Mouse (Mus musculus) forebrain, postnatal 0 days (tissue): ENCODE measurements around the gene Gm20479. TPM values are rescaled to one million over a fixed set of nuclear protein-coding genes. Genes with fewer than 3 reads are reported as not detected.
A peak's percentile ranks its signal among the peaks of the same experiment; 100 is the strongest.

Source experiments
- ATAC-seq: fragments of 200-750 bp; cut with Nextera tagmentation; 2 replicates; pipeline ENCODE4 v1.8.0; 2017; ENCODE audit warnings: mild to moderate bottlenecking, moderate library complexity
- DNase-seq: peaks from one replicate; pipeline ENCODE4 v3.0.0-alpha.2; 2015
- H3K27ac ChIP-seq: fragments of 300-500 bp; sonication (generic); 2 replicates; pipeline ENCODE4 v1.5.1; 2014; ENCODE audit warnings: low read depth, mild to moderate bottlenecking, antibody characterized with exemption, low read length, moderate library complexity, mixed read lengths
- H3K27me3 ChIP-seq: fragments of 300-500 bp; sonication (generic); 2 replicates; pipeline ENCODE4 v1.6.1; 2014; ENCODE audit warnings: mild to moderate bottlenecking, low read length, mixed read lengths; ENCODE audit not compliant: insufficient read depth
- H3K36me3 ChIP-seq: fragments of 300-500 bp; sonication (generic); 2 replicates; pipeline ENCODE4 v1.6.1; 2014; ENCODE audit warnings: mild to moderate bottlenecking, moderate library complexity; ENCODE audit not compliant: insufficient read depth
- H3K4me1 ChIP-seq: fragments of 300-500 bp; sonication (generic); 2 replicates; pipeline ENCODE4 v1.6.1; 2014; ENCODE audit warnings: antibody characterized with exemption; ENCODE audit not compliant: insufficient read depth
- H3K4me2 ChIP-seq: fragments of 300-500 bp; sonication (generic); 2 replicates; pipeline ENCODE4 v1.6.1; 2014; ENCODE audit warnings: low read depth, mild to moderate bottlenecking, moderate library complexity
- H3K4me3 ChIP-seq: fragments of 300-500 bp; sonication (generic); 2 replicates; pipeline ENCODE4 v1.5.1; 2014; ENCODE audit warnings: low read depth, low read length, mixed read lengths
- H3K9ac ChIP-seq: fragments of 300-500 bp; sonication (generic); 2 replicates; pipeline ENCODE4 v1.6.1; 2014; ENCODE audit warnings: mild to moderate bottlenecking
- H3K9me3 ChIP-seq: fragments of 300-500 bp; sonication (generic); 2 replicates; pipeline ENCODE4 v1.6.1; 2016; ENCODE audit warnings: low read length
- CTCF ChIP-seq: sonication (generic); IDR thresholded peaks from 2 replicates; pipeline ENCODE4 v1.5.1; 2016; ENCODE audit warnings: antibody characterized with exemption, control low read depth, low read depth
- WGBS: fragments of 180-500 bp; shearing (Covaris S2); extraction: QIAGEN DNeasy Blood & Tissue Kit; methylation state at CpG from one replicate; pipeline ENCODE4 v1.1.7; 2014; 5-methylcytosine and 5-hydroxymethylcytosine counted together
- polyA plus RNA-seq: library from polyadenylated mRNA; unstranded; fragments of >200 nt; fragmentation: Nextera tagmentation; extraction: Ambion mirVana; gene quantifications from 2 replicates; pipeline ENCODE4 v1.2.1, GENCODE M21; 2015
- total RNA-seq: library from RNA; depleted of rRNA; stranded (reverse); fragments of >200 nt; gene quantifications from 2 replicates; pipeline ENCODE4 v1.2.3, GENCODE M21; 2014

Gm20479 gene
- total and polyA plus RNA-seq, 2 experiments from 2014 or later: not detected

DNA sequence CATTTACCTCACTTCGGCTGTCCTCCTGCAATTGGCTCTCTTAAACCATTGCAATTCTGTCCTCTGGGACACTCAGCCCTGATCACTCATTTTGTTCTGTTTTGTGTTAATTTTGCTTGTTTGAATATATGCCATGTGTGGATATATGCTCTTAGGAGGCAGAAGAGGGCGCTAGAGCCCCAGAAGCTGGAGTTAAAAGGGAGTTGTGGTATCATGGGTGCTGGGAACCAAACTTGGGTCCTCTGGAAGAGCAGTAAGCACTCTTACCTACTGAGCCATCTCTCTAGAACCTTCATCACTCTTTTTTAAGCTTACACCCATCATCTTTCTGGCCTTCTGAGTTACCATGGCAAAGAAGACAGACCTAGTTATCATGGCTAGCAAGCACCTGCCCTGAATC, 1.9 kb upstream of the Gm20479 start:
- H3K9me3 ChIP-seq: no peaks in the 10 kb centered on the region
- no peak overlapping the region for H3K27ac ChIP-seq
- TF ChIP-seq CTCF: 0 out of 2 replicates have a peak, but pooled peaks have one; percentile 12

GRCm38 (mm10) chr7:27357595-27357978, 368 bp upstream of the Gm20479 start:
- ATAC-seq: no peak
- no peak overlapping the region for H3K27ac ChIP-seq
- H3K4me3 ChIP-seq: no peak overlapping the region
- 19% methylated on average over 3 of the region's 3 CpGs for WGBS
- H3K36me3 ChIP-seq: peaks cover 6% of the 10 kb centered on the region; the same call in 1 of the 2 replicates
- DNase-seq: no peak
- H3K4me2 ChIP-seq: no peak overlapping the region
- no peak overlapping the region for H3K9ac ChIP-seq
- TF ChIP-seq CTCF: no peak
- 0 out of 2 replicates have a peak, but pooled peaks cover 7% of the 10 kb centered on the region for H3K4me1 ChIP-seq
- H3K27me3 ChIP-seq: peaks cover 8% of the 10 kb centered on the region
- H3K9me3 ChIP-seq: no peaks in the 10 kb centered on the region

More for the DNA sequence above, 1.9 kb upstream of the Gm20479 start:
- WGBS: 80% methylated on average over 2 of the region's 2 CpGs
- no peak for ATAC-seq
- H3K4me1 ChIP-seq: 0 out of 2 replicates have a peak, but pooled peaks cover 4% of the 10 kb centered on the region
- no peak overlapping the region for H3K4me3 ChIP-seq
- H3K36me3 ChIP-seq: peaks cover 2% of the 10 kb centered on the region; the same call in 1 of the 2 replicates
- no peak for DNase-seq
- H3K9ac ChIP-seq: no peak overlapping the region
- H3K4me2 ChIP-seq: no peak overlapping the region
- H3K27me3 ChIP-seq: peaks cover 15% of the 10 kb centered on the region

GRCm38 (mm10) chr7:27356248-27356647, 971 bp downstream of the Gm20479 start:
- peak; percentile 28 for ATAC-seq
- no peak for TF ChIP-seq CTCF
- H3K4me2 ChIP-seq: peak overlapping the region; percentile 69
- 0 out of 2 replicates have a peak, but pooled peaks cover 7% of the 10 kb centered on the region for H3K4me1 ChIP-seq
- no peak for DNase-seq
- peaks cover 8% of the 10 kb centered on the region for H3K27me3 ChIP-seq
- no peak overlapping the region for H3K9ac ChIP-seq
- peak overlapping the region; percentile 77 for H3K4me3 ChIP-seq
- 3% methylated on average over 16 of the region's 16 CpGs for WGBS
- no peaks in the 10 kb centered on the region for H3K9me3 ChIP-seq
- H3K27ac ChIP-seq: no peak overlapping the region
- H3K36me3 ChIP-seq: peaks cover 17% of the 10 kb centered on the region

GRCm38 (mm10) chr7:27355745-27356240, 1.4 kb downstream of the Gm20479 start, which contains the start of gene Shkbp1:
Shkbp1 (minus strand) TSS chr7:27356019.
- DNase-seq: peak; percentile 94
- 3% methylated on average over 33 of the region's 34 CpGs for WGBS

GRCm38 (mm10) chr7:27355261-27355660, 2.0 kb downstream of the Gm20479 start:
- no peak for TF ChIP-seq CTCF
- H3K27ac ChIP-seq: peak overlapping the region; percentile 70; the same call in 1 of the 2 replicates
- H3K27me3 ChIP-seq: peaks cover 8% of the 10 kb centered on the region
- no peaks in the 10 kb centered on the region for H3K9me3 ChIP-seq
- 5% methylated on average over 14 of the region's 14 CpGs for WGBS
- no peak for DNase-seq
- peak overlapping the region; percentile 77 for H3K4me3 ChIP-seq
- H3K4me1 ChIP-seq: 0 out of 2 replicates have a peak, but pooled peaks cover 7% of the 10 kb centered on the region
- H3K36me3 ChIP-seq: peaks cover 22% of the 10 kb centered on the region
- peak overlapping the region; percentile 69 for H3K4me2 ChIP-seq
- peak overlapping the region; percentile 58 for H3K9ac ChIP-seq
- peak; percentile 0; the same call in 1 of the 2 replicates for ATAC-seq

More at GRCm38 (mm10) chr7:27355745-27356240, 1.4 kb downstream of the Gm20479 start, which contains the start of gene Shkbp1:
- ATAC-seq: peak; percentile 97
- Histone ChIP-seq H3K9ac (peak within 1 kb of the TSS; percentile 58), H3K27ac (peak within 1 kb of the TSS; percentile 70), H3K36me3 (peaks cover 17% of the 10 kb centered on the region), H3K9me3 (no peaks in the 10 kb centered on the region), H3K4me2 (peak within 1 kb of the TSS; percentile 69), H3K27me3 (peaks cover 8% of the 10 kb centered on the region), H3K4me1 (0 out of 2 replicates have a peak, but pooled peaks cover 7% of the 10 kb centered on the region), H3K4me3 (peak within 1 kb of the TSS; percentile 77)
- no peak for TF ChIP-seq CTCF

DNA sequence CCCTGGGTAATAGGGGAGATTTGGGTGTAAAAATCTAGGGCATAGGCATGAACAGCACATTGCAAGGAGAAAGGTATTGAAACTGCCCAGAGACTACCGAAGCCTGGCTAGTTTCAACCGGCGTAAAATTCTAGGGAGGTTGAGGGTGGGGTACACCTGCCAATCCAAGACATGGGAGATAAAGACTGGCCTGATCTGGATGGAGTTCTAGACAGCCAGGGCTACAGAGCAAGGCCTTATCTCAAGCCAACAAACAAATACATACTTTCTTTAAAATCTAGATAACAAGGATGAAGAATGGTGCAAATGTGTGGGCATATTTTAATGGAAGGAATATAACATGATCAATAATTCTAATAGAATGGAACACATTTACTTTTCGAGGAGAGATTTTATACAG, 2.4 kb downstream of the Gm20479 start:
- WGBS: 49% methylated on average over 4 of the region's 4 CpGs
- H3K9ac ChIP-seq: peak overlapping the region; percentile 58
- no peaks in the 10 kb centered on the region for H3K9me3 ChIP-seq
- peaks cover 8% of the 10 kb centered on the region for H3K27me3 ChIP-seq
- no peak overlapping the region for H3K27ac ChIP-seq
- ATAC-seq (no peak), DNase-seq (no peak)
- 0 out of 2 replicates have a peak, but pooled peaks cover 7% of the 10 kb centered on the region for H3K4me1 ChIP-seq
- H3K36me3 ChIP-seq: peaks cover 25% of the 10 kb centered on the region
- H3K4me2 ChIP-seq: peak overlapping the region; percentile 69
- peak overlapping the region; percentile 77 for H3K4me3 ChIP-seq
- no peak for TF ChIP-seq CTCF

GRCm38 (mm10) chr7:27354144-27354543, 3.1 kb downstream of the Gm20479 start:
- no peaks in the 10 kb centered on the region for H3K9me3 ChIP-seq
- peak; percentile 78 for DNase-seq
- H3K4me2 ChIP-seq: peak overlapping the region; percentile 69
- WGBS: 26% methylated on average over 6 of the region's 6 CpGs
- H3K9ac ChIP-seq: no peak overlapping the region
- H3K4me3 ChIP-seq: peak overlapping the region; percentile 77
- peak; percentile 66 for ATAC-seq
- H3K27ac ChIP-seq: no peak overlapping the region
- H3K36me3 ChIP-seq: peaks cover 26% of the 10 kb centered on the region
- H3K27me3 ChIP-seq: peaks cover 8% of the 10 kb centered on the region
- H3K4me1 ChIP-seq: 0 out of 2 replicates have a peak, but pooled peaks cover 7% of the 10 kb centered on the region
- no peak for TF ChIP-seq CTCF
